Mouse (Mus musculus) lung, postnatal 0 days (tissue): ENCODE data around the gene B230217C12Rik. TPM values are rescaled to one million over a fixed set of nuclear protein-coding genes. Genes with fewer than 3 reads are reported as not detected.

Source experiments
- ATAC-seq: fragments of 200-750 bp; cut with Nextera tagmentation; 2 replicates; pipeline ENCODE4 v1.8.0; 2017; ENCODE audit warnings: moderate library complexity
- DNase-seq: peaks from one replicate; pipeline ENCODE4 v3.0.0-alpha.2; 2016; ENCODE audit warnings: low spot score
- H3K27ac ChIP-seq: fragments of 300-500 bp; sonication (generic); 2 replicates; pipeline ENCODE4 v1.5.1; 2014; ENCODE audit warnings: antibody characterized with exemption, mild to moderate bottlenecking, low read length, mixed read lengths
- H3K27me3 ChIP-seq: fragments of 300-500 bp; sonication (generic); replicated peaks from 2 replicates; pipeline ENCODE4 v1.6.1; 2014; ENCODE audit warnings: low read length, mixed read lengths; ENCODE audit not compliant: insufficient read depth
- H3K36me3 ChIP-seq: fragments of 300-500 bp; sonication (generic); 2 replicates; pipeline ENCODE4 v1.6.1; 2014; ENCODE audit warnings: low read length, mixed read lengths; ENCODE audit not compliant: insufficient read depth
- H3K4me1 ChIP-seq: fragments of 300-500 bp; sonication (generic); 2 replicates; pipeline ENCODE4 v1.6.1; 2014; ENCODE audit warnings: antibody characterized with exemption, low read depth, low read length, mixed read lengths; ENCODE audit not compliant: insufficient read depth
- H3K4me2 ChIP-seq: fragments of 300-500 bp; sonication (generic); replicated peaks from 2 replicates; pipeline ENCODE4 v1.6.1; 2014; ENCODE audit warnings: low read depth, mild to moderate bottlenecking, low read length, moderate library complexity, mixed read lengths
- H3K4me3 ChIP-seq: fragments of 300-500 bp; sonication (generic); 2 replicates; pipeline ENCODE4 v1.5.1; 2014; ENCODE audit warnings: low read depth, low read length
- H3K9ac ChIP-seq: fragments of 300-500 bp; sonication (generic); replicated peaks from 2 replicates; pipeline ENCODE4 v1.6.1; 2014; ENCODE audit warnings: low read depth, mild to moderate bottlenecking
- H3K9me3 ChIP-seq: fragments of 300-500 bp; sonication (generic); 2 replicates; pipeline ENCODE4 v1.6.1; 2016; ENCODE audit warnings: low read length, mixed read lengths
- CTCF ChIP-seq: IDR thresholded peaks from 2 replicates; pipeline ENCODE4 v1.5.1; 2016; ENCODE audit warnings: antibody characterized with exemption, mild to moderate bottlenecking
- EP300 ChIP-seq: IDR thresholded peaks from 2 replicates; pipeline ENCODE4 v1.6.1; 2016; ENCODE audit warnings: antibody characterized with exemption, mild to moderate bottlenecking, control low read depth
- WGBS: fragments of 180-500 bp; shearing (Covaris S2); extraction: QIAGEN DNeasy Blood & Tissue Kit; methylation state at CpG from one replicate; pipeline ENCODE4 v1.1.7; 2014; 5-methylcytosine and 5-hydroxymethylcytosine counted together
- polyA plus RNA-seq: library from polyadenylated mRNA; unstranded; fragments of >200 nt; fragmentation: Nextera tagmentation; extraction: Ambion mirVana; gene quantifications from 2 replicates; pipeline ENCODE4 v1.2.1, GENCODE M21; 2015

The B230217C12Rik gene
- polyA plus RNA-seq, 1 experiment from 2014 or later = 1.3 TPM

DNA sequence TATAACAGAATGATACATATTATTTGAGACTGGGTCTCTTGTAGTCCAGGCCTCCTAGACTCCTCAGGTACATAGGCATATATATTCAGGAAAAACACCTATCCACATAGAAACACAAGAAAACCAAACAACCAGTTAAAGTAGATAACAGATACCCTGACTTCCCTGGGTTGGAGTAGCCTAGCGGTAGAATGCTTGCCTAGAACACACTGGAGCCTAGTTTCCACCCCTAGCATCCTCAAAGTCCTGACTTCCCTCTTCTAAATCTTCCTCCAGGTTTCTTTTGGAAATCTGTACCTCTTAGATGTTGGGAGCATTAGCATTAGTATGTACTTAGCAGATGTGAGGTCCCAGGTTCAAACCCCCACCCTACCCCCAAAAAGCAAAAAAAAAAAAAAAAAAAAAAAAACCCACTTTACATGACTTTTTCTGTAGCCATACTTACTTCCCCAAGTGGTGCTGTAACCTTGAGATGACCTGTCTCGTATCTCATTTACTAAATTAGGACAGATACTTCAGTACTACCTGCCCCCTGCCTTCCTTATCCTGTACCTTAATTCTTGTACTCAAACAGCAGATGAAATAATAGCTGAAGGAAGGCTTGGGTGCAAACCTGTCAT, 44.8 kb downstream of the B230217C12Rik start:
- ATAC-seq = no peak
- WGBS = 89% methylated on average over 2 of the region's 2 CpGs
- H3K4me2 ChIP-seq = no peak overlapping the region

DNA sequence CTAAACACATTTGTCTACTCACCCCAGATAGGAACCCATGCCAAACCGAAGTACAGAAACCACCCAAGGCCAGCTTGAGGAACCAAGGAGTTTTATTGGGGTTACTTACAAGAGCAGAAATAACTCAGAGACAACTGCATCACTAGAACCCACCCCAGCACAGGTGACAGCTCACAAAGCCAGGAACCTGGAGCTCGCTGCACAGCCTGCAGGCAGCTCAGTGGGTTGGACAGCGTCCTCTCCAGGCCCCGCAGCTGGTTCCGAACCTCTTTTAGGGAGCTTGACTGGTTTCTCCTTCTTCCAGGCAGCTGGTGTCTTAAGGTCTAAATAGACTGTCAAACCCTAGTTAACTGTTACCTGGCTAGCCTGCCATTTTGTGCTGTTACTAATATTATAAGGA, 51.2 kb downstream of the B230217C12Rik start:
- H3K4me1 ChIP-seq = no peaks in the 10 kb centered on the region
- no peaks in the 10 kb centered on the region for H3K36me3 ChIP-seq
- no peak overlapping the region for H3K9ac ChIP-seq
- H3K27ac ChIP-seq = no peak overlapping the region
- 72% methylated on average over 5 of the region's 5 CpGs for WGBS
- ATAC-seq = no peak
- H3K4me3 ChIP-seq = no peak overlapping the region
- H3K9me3 ChIP-seq = no peaks in the 10 kb centered on the region
- H3K27me3 ChIP-seq = no peaks in the 10 kb centered on the region
- DNase-seq = no peak
- H3K4me2 ChIP-seq = no peak overlapping the region
- TF ChIP-seq EP300 (no peak), CTCF (no peak)

More for the DNA sequence above, 44.8 kb downstream of the B230217C12Rik start:
- Histone ChIP-seq H3K4me3 (no peak overlapping the region), H3K4me1 (no peaks in the 10 kb centered on the region), H3K27me3 (no peaks in the 10 kb centered on the region), H3K36me3 (no peaks in the 10 kb centered on the region), H3K9me3 (no peaks in the 10 kb centered on the region), H3K9ac (no peak overlapping the region), H3K27ac (no peak overlapping the region)
- DNase-seq = no peak
- TF ChIP-seq EP300 (no peak), CTCF (no peak)

Other genes starting within 250 kb of the B230217C12Rik start
- gene Epop, start 211.1 kb upstream of the B230217C12Rik start, polyA plus RNA-seq = 3.5 and 4.1 TPM in 2 replicates
- 3.0 and 3.5 TPM in 2 replicates for gene Mllt6, start 177.4 kb upstream of the B230217C12Rik start, polyA plus RNA-seq
- gene Cisd3, start 155.0 kb upstream of the B230217C12Rik start, polyA plus RNA-seq = 59.1 and 63.8 TPM in 2 replicates
- 10.5 TPM in 2 replicates for gene Pcgf2, start 140.3 kb upstream of the B230217C12Rik start, polyA plus RNA-seq
- gene Psmb3, start 137.4 kb upstream of the B230217C12Rik start, polyA plus RNA-seq = 350 and 419 TPM in 2 replicates
- gene Pip4k2b, start 96.1 kb upstream of the B230217C12Rik start, polyA plus RNA-seq = 0.86 and 1.3 TPM in 2 replicates
- gene Cwc25, start 74.2 kb upstream of the B230217C12Rik start, polyA plus RNA-seq = 12.7 and 13.2 TPM in 2 replicates
- not detected in 2 replicates for gene 1700001P01Rik, start 64.9 kb upstream of the B230217C12Rik start, polyA plus RNA-seq
- gene Rpl23, start 58.3 kb upstream of the B230217C12Rik start, polyA plus RNA-seq = 464 and 478 TPM in 2 replicates
- gene Lasp1, start 41.8 kb upstream of the B230217C12Rik start, polyA plus RNA-seq = 96.4 and 107 TPM in 2 replicates
- gene Fbxo47, start 43.4 kb downstream of the B230217C12Rik start, polyA plus RNA-seq = 0.08 and 0.29 TPM in 2 replicates
- 1.7 TPM in 2 replicates for gene Plxdc1, start 145.7 kb downstream of the B230217C12Rik start, polyA plus RNA-seq
- gene Arl5c, start 155.4 kb downstream of the B230217C12Rik start, polyA plus RNA-seq = 4.6 and 6.5 TPM in 2 replicates
- 3.5 and 4.0 TPM in 2 replicates for gene Cacnb1, start 182.3 kb downstream of the B230217C12Rik start, polyA plus RNA-seq
- 750 and 817 TPM in 2 replicates for gene Rpl19, start 185.9 kb downstream of the B230217C12Rik start, polyA plus RNA-seq
- gene Stac2, start 212.7 kb downstream of the B230217C12Rik start, polyA plus RNA-seq = 0.10 and 0.11 TPM in 2 replicates